Mouse (Mus musculus): ENCODE results near the gene Psmd2.
A peak's percentile ranks its signal among the peaks of the same experiment; 100 is the strongest.

Psmd2 gene

GRCm38 (mm10) chr16:20651076-20651946 lies at the start of gene Psmd2:
Gene Psmd2 (plus strand): TSS chr16:20651652.
- DNase-seq (ENCODE audit: low read depth, low spot score), result peak; percentile 96

- DNase-seq (ENCODE audit: low read depth, low spot score), result no peak
Observed at GRCm38 (mm10) chr16:20604705-20605104, 46.7 kb upstream of the Psmd2 start.

DNA sequence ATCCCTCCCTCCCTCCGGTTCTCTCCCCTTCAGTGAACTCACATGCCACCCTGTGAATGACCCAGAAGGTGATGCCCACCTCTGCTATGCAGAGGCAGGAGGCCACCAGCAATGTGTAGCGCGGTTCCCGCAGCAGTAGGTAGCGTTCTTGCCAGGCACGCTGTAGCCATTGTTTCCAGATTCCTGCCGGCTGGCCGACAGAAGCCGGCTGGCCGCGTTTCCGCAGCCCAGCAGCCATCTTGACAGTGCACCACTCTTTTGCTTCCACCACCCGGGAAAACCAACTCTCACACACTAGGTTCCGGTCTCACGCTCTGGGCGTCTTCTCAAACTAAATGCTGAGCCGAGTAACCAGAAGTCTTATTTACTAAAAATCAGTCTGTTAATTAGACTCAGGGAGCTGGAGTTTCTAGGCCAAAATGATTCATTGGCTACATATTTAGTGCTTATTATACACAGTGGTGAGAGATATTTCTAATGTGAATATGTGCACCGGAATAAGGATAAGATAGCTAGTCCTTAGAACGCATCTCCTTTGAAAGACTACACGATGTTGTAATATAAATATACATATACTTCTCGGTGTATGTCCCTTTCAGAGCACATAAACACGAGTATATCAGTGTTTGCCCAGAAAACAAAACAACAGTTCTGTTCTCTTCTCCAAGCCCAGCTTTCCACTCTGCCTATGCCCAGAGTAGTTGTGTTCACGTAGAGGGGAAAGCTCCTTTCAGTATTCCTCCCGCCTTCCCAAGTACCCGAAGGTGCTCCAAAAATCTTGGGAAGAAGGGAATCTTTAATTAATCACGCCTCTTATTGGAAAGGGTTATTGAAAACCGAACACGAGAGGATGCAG lies 40.7 kb upstream of the Psmd2 start:
- peak; percentile 91 for DNase-seq (ENCODE audit: low read depth, low spot score)

DNA sequence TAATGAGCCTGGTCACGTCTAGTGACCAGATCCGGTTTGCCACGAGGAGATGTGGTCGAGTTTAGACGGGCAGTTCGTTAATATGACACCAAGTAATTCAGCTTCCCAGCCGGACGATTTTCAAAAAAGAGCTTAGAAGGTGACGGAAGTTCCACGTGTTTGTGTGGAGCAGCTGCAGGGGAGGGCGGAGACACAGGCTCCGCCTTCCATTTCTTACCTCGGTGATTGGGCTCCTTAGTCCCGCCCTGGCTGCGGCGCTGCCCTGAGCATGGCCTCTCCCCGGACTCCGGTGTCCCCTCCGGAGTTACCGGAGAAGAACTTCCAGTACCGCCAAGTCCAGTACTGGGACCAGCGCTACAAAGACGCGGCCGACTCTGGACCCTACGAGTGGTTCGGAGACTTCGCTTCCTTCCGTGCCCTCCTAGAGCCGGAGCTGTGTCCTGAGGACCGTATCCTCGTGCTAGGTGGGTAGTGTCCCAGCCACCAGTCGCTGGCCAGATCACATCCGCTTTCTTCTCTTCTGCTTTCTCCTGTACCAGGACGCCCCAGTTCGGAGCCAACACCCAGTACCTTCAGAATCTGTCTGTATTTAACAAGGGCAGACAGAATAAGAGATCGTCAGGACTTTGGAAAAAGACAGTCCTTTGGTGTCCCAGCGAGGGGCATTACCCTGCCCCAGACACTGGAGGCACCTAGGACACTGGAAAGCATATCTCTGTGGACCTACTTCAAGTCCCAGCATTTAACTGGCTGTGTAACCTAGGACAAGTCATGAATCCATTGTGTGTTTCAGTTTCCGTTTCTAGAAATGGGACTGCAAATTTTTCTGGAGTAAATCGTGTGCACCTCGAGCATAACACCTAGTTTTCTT lies 39.9 kb upstream of the Psmd2 start, which contains the start of the genes Eef1akmt4, Gm49333 and Alg3:
TSS of gene Eef1akmt4 (plus strand) at position 237 of the 871 bp plus-strand sequence.
TSS of gene Gm49333 (plus strand) at position 254 of the 871 bp plus-strand sequence.
TSS of gene Alg3 (minus strand) at position 379 of the 871 bp plus-strand sequence.
- peak; percentile 95 for DNase-seq (ENCODE audit: low read depth, low spot score)

DNA sequence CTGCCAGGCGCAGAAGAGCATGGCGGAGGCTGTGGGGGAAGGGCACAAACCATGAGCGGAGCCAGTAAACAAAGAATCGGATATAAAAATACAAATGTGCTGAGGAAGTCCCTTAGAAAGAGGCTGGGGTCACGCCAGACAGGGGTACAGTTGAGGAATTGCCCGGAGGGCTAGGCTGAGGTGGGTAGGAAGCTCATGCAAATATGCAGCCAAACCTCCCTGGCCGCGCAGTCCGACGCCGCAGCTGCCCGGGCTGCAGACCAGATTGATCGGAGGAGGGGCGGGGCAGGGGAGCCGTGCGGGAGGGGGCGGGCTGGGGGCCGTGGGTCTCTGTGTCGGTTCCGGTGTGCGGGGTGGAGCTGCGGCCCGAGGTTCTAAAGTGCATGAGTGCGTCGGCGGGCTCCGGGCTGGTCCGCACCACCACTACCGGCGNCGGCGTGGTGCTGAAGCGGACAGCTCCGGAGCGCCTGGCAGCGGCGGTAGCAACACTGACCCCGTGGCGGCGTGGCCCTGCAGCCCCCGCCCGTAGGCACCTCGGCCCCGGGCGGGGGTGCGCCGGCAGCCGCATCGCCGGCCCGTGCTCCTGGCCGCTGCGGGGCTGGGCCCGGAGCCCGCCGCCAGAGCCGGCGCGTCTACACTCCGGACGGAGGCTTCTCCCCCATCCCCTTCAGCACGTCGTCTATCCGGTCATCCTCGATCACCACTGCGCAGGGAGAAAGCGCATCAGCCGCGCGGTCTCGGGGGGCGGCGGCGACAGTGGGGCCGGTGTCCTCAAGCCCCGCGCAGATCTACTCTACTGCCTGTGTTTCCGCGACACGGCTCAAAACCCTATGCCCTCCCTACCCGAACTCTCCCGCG lies 31.7 kb upstream of the Psmd2 start:
- DNase-seq (ENCODE audit: low read depth, low spot score), result no peak

GRCm38 (mm10) chr16:20620399-20620735 lies 31.1 kb upstream of the Psmd2 start:
- DNase-seq (ENCODE audit: low read depth, low spot score), result no peak

GRCm38 (mm10) chr16:20620751-20621190 lies 30.7 kb upstream of the Psmd2 start:
- DNase-seq (ENCODE audit: low read depth, low spot score), result no peak

DNA sequence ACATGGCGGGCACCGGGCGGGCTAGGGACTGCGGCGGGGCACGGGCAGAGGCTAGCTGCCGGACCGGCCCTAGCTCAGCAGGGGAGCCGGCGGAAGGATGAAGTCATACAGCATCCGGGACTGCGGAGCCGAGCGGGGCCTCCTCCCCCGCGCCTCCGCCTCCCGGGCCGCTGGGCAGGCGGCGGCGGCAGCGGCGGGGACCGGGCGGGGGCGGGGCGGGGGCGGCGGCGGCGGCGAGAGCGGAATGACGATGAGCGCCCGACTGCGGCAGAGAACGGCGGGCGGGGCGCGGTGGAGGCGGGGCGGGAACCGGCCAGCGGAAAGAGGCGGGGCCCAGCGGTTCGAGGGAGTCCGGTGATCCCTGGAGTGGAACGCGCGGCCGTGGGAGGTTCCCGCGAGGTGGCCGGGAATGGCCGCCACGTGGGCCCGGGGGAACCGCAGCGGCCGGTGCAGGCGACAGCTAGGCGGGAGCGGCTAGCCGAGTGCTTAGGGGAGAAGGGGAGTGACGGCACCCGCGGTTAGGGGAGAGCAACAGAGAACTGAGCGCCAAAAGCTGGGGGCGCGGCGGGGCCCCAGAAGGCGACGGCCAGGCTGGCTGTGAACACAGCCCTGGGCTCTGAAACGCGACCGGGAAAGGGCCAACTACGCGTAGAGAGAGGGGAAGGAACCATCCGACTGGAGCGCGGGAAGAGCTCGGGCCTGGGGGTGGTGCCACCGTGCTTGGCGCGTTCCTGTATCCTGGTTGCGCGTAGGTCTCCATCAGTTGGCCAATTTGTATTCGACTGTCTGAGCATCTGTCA lies 30.1 kb upstream of the Psmd2 start, which contains the start of gene Camk2n2:
TSS of gene Camk2n2 (minus strand) at position 97 of the 800 bp plus-strand sequence.
- DNase-seq (ENCODE audit: low read depth, low spot score), result peak; percentile 32

GRCm38 (mm10) chr16:20621991-20622685 lies 29.3 kb upstream of the Psmd2 start:
- peak; percentile 91 for DNase-seq (ENCODE audit: low read depth, low spot score)

GRCm38 (mm10) chr16:20623211-20623610 lies 28.2 kb upstream of the Psmd2 start:
- DNase-seq (ENCODE audit: low read depth, low spot score), result no peak

DNA sequence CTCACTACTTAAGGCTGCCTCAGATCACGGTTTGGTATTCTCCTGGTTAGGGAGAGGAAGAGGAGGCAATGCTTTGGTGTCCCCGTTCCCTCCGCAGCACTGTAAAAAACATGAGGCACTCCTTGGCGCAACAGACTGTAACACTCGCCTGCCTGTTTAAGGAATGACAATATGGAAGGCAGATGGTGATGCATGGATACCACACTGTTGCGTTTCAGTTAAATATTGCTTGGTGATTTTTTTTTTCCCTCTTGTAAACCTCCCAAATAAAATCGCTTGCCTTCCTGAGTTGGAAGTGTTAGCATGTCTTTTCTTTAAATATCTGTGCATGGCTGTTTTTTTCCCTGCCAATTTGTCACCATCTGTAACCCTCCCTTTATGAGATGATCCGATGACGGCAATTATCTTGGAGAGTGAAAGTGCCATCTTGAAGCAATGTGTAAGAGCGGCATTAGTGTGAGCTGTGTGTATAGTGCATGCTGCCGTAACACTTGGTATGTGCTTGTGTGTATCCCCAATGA lies 22.5 kb upstream of the Psmd2 start:
- no peak for DNase-seq (ENCODE audit: low read depth, low spot score)

- no peak for DNase-seq (ENCODE audit: low read depth, low spot score)
Observed at GRCm38 (mm10) chr16:20629731-20630634, 21.5 kb upstream of the Psmd2 start, which contains the start of gene Ece2. Gene Ece2 (plus strand): TSS chr16:20629828.

GRCm38 (mm10) chr16:20637410-20637809 lies 14.0 kb upstream of the Psmd2 start:
- no peak for DNase-seq (ENCODE audit: low read depth, low spot score)

- DNase-seq (ENCODE audit: low read depth, low spot score), result no peak
Observed at GRCm38 (mm10) chr16:20638367-20638766, 13.1 kb upstream of the Psmd2 start.

GRCm38 (mm10) chr16:20642161-20642560 lies 9.3 kb upstream of the Psmd2 start:
- DNase-seq (ENCODE audit: low read depth, low spot score), result peak; percentile 60

- DNase-seq (ENCODE audit: low read depth, low spot score), result no peak
Observed at GRCm38 (mm10) chr16:20643911-20644310, 7.5 kb upstream of the Psmd2 start.

DNA sequence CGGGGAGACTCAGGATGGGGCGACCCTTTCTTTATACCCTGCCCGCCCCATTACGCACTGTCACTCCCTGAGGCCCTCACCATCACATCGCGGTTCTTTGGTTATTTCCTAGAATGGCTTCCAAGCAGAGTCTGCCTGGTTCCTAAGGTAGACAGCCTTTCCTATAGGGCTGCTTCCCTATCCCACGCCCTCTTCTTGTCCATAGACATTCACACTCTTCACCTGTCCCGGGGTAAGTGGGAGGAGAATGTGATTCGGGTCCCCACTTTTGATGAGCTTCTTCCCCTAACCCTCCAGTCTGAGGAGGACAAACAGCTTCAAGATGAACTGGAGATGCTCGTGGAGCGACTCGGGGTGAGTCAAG lies 477 bp downstream of the Psmd2 start:
- no peak for DNase-seq (ENCODE audit: low read depth, low spot score)

Data from ES-CJ7 (cell line).